Mouse (Mus musculus): ENCODE data around the gene Bpifb2.

- no peak for TF ChIP-seq POLR2A (IDR thresholded peaks at IDR 0.05; ENCODE audit: borderline replicate concordance, insufficient read depth, low read length)
- TF ChIP-seq CTCF (IDR thresholded peaks at IDR 0.05; ENCODE audit: borderline replicate concordance, insufficient read depth, low read depth, low read length) = peak; percentile 67
These were observed 24.4 kb upstream of the Bpifb2 start for GRCm38 (mm10) chr2:153850351-153851029.

All from cerebellum, adult 2 months (tissue).